Mouse (Mus musculus) myocyte (in vitro differentiated cells): Measurements from ENCODE around the gene Thap4.

Experiments
- CEBPB ChIP-seq: IDR thresholded peaks from 2 replicates; pipeline ENCODE4 v1.6.1; 2011; ENCODE audit warnings: mild to moderate bottlenecking, moderate library complexity; ENCODE audit not compliant: poor library complexity, insufficient read depth, severe bottlenecking
- E2F4 ChIP-seq: IDR thresholded peaks from one replicate; pipeline ENCODE4 v1.6.1; 2011; ENCODE audit warnings: mild to moderate bottlenecking, control low read depth, moderate library complexity; ENCODE audit not compliant: insufficient read depth
- MAX ChIP-seq: IDR thresholded peaks from one replicate; pipeline ENCODE4 v1.6.1; 2011; ENCODE audit warnings: low read depth, mild to moderate bottlenecking, control low read depth
- MYOD1 ChIP-seq, 3 experiments: IDR thresholded peaks; one replicate each; pipeline ENCODE4 v1.6.1; 2011; ENCODE audit warnings: control low read depth in 2 of 3, low read depth in 2 of 3, mild to moderate bottlenecking in 2 of 3, moderate library complexity in 1 of 3; ENCODE audit not compliant: insufficient read length in 2 of 3, control insufficient read depth in 1 of 3
- MYOG ChIP-seq, 3 experiments: IDR thresholded peaks; one replicate each; pipeline ENCODE4 v1.6.1; 2011; ENCODE audit warnings: control low read depth in 2 of 3, low read depth in 2 of 3, mild to moderate bottlenecking in 2 of 3; ENCODE audit not compliant: insufficient read length in 2 of 3, control insufficient read depth in 1 of 3, insufficient read depth in 1 of 3
- POLR2A ChIP-seq: IDR thresholded peaks from one replicate; pipeline ENCODE4 v1.6.1; 2011; ENCODE audit warnings: low read depth, mild to moderate bottlenecking, control low read depth, moderate library complexity; ENCODE audit not compliant: insufficient read length
- POLR2AphosphoS2 ChIP-seq: IDR thresholded peaks from one replicate; pipeline ENCODE4 v1.6.1; 2011; ENCODE audit warnings: low read depth, control low read depth; ENCODE audit not compliant: insufficient read length
- TCF12 ChIP-seq: IDR thresholded peaks from one replicate; pipeline ENCODE4 v1.6.1; 2011; ENCODE audit warnings: mild to moderate bottlenecking, control low read depth; ENCODE audit not compliant: poor library complexity, insufficient read depth, severe bottlenecking
- USF1 ChIP-seq: IDR thresholded peaks from one replicate; pipeline ENCODE4 v1.6.1; 2011; ENCODE audit warnings: low read depth, mild to moderate bottlenecking, control low read depth, moderate library complexity

GRCm38 (mm10) chr1:93686245-93686960 lies 68.3 kb downstream of the Thap4 start:
- TF ChIP-seq POLR2A, result peak; percentile 34
- no peak for TF ChIP-seq POLR2AphosphoS2
- TF ChIP-seq USF1, result no peak
- peak in 2 of 3 experiments; percentile 84 to 90 for TF ChIP-seq MYOD1 (IDR thresholded peaks at IDR 0.05; ENCODE audit: control insufficient read depth in 1 of 3, insufficient read length in 2 of 3, low read depth in 2 of 3)
- no peak for TF ChIP-seq MAX
- no peak for TF ChIP-seq CEBPB
- TF ChIP-seq E2F4, result no peak
- peak; percentile 28 for TF ChIP-seq TCF12
- peak; percentile 49 to 94 (median 87) for TF ChIP-seq MYOG (IDR thresholded peaks at IDR 0.05; ENCODE audit: control insufficient read depth in 1 of 3, insufficient read depth in 1 of 3, insufficient read length in 2 of 3, low read depth in 2 of 3)
